In genomic region chr16:40930596-40930995, GRCm38 (mm10) we compare ENCODE assay signal across 23 mouse cellular contexts.
"Had no signal": no experiment of that assay in that cellular context is flagged by ENCODE, and none has a peak within 500 bp of the region (broad histone marks: within the 10 kb centered on the region; RNA-seq: fewer than 3 reads in every experiment).

No protein-coding gene starts in this region.

- H3K27me3 ChIP-seq: heart, embryonic 12.5 days; hindbrain, embryonic 12.5 days; kidney, embryonic 15.5 days; limb, embryonic 13.5 days; limb, embryonic 15.5 days; liver, embryonic 13.5 days; liver, embryonic 15.5 days had no signal

- H3K4me1 ChIP-seq: heart, embryonic 10.5 days; heart, embryonic 12.5 days; hindbrain, embryonic 10.5 days; hindbrain, embryonic 12.5 days; kidney, embryonic 15.5 days; limb, embryonic 13.5 days; limb, embryonic 15.5 days; liver, embryonic 13.5 days; liver, embryonic 15.5 days had no signal

- ATAC-seq: hindbrain, embryonic 16.5 days; inflammation-experienced regulatory T-cells, adult 6 months had no signal

- DNase-seq: gastrocnemius, adult 2 months; gastrocnemius, postnatal 10 days; gastrocnemius, postnatal 25 days; heart, adult 18-20 months; heart, postnatal 10 days; heart, postnatal 4 days; kidney, postnatal 14 days; layer of hippocampus, adult 9-11 months; layer of hippocampus, postnatal 36 days; left cerebral cortex, postnatal 4 days; liver, embryonic 13.5 days had no signal

- H3K36me3 ChIP-seq: heart, embryonic 10.5 days; heart, embryonic 12.5 days; hindbrain, embryonic 10.5 days; hindbrain, embryonic 12.5 days; kidney, embryonic 15.5 days; limb, embryonic 13.5 days; limb, embryonic 15.5 days; liver, embryonic 13.5 days; liver, embryonic 15.5 days had no signal

- H3K4me2 ChIP-seq: heart, embryonic 12.5 days; hindbrain, embryonic 12.5 days; hindbrain, embryonic 14.5 days; kidney, embryonic 15.5 days; limb, embryonic 13.5 days; limb, embryonic 15.5 days; liver, embryonic 13.5 days; liver, embryonic 15.5 days had no signal

- H3K4me3 ChIP-seq: gastrocnemius, adult 2 months; heart, embryonic 10.5 days; heart, embryonic 12.5 days; hindbrain, embryonic 10.5 days; hindbrain, embryonic 12.5 days; kidney, embryonic 15.5 days; limb, embryonic 13.5 days; limb, embryonic 15.5 days; liver, embryonic 13.5 days; liver, embryonic 15.5 days had no signal

- H3K9ac ChIP-seq: heart, embryonic 12.5 days; hindbrain, embryonic 12.5 days; hindbrain, embryonic 14.5 days; kidney, embryonic 15.5 days; limb, embryonic 13.5 days; limb, embryonic 15.5 days; liver, embryonic 13.5 days; liver, embryonic 15.5 days had no signal

- H3K9me3 ChIP-seq: heart, embryonic 10.5 days; heart, embryonic 12.5 days; hindbrain, embryonic 10.5 days; hindbrain, embryonic 12.5 days; kidney, embryonic 15.5 days; limb, embryonic 13.5 days; limb, embryonic 15.5 days; liver, embryonic 13.5 days; liver, embryonic 15.5 days had no signal

- H3K27ac ChIP-seq: gastrocnemius, adult 2 months; heart, embryonic 10.5 days; hindbrain, embryonic 10.5 days; hindbrain, embryonic 12.5 days; hindbrain, embryonic 14.5 days; kidney, embryonic 15.5 days; kidney, postnatal 0 days; limb, embryonic 13.5 days; limb, embryonic 15.5 days; liver, embryonic 13.5 days; liver, embryonic 15.5 days had no signal
